Mouse (Mus musculus): ENCODE measurements around the gene Slc35a1. TPM values are rescaled to one million over a fixed set of nuclear protein-coding genes. Genes with fewer than 3 reads are reported as not detected.

Gene Slc35a1
- polyA plus RNA-seq, 1 experiment from 2014 or later, result 81.1 TPM

- Histone ChIP-seq H3K9ac (replicated peaks; ENCODE audit: low read length) (no peak overlapping the region), H3K9me3 (ENCODE audit: low read length) (no peaks in the 10 kb centered on the region), H3K27ac (ENCODE audit: low read length) (no peak overlapping the region), H3K36me3 (ENCODE audit: insufficient read depth, low read length) (peaks cover 61% of the 10 kb centered on the region), H3K4me1 (ENCODE audit: insufficient read depth, low read length) (no peaks in the 10 kb centered on the region), H3K4me2 (replicated peaks; ENCODE audit: low read depth, low read length) (no peak overlapping the region), H3K4me3 (ENCODE audit: low read length) (no peak overlapping the region), H3K27me3 (ENCODE audit: insufficient read depth, low read length) (no peaks in the 10 kb centered on the region)
- 84% methylated on average over 6 of the region's 6 CpGs for WGBS
- ATAC-seq (ENCODE audit: low FRiP score, low TSS enrichment), result no peak
Observed at GRCm38 (mm10) chr4:34661927-34662326, 25.3 kb downstream of the Slc35a1 start.

GRCm38 (mm10) chr4:34661514-34661913 lies 25.7 kb downstream of the Slc35a1 start:
- Histone ChIP-seq H3K27me3 (ENCODE audit: insufficient read depth, low read length) (no peaks in the 10 kb centered on the region), H3K4me2 (replicated peaks; ENCODE audit: low read depth, low read length) (no peak overlapping the region), H3K4me3 (ENCODE audit: low read length) (no peak overlapping the region), H3K9me3 (ENCODE audit: low read length) (no peaks in the 10 kb centered on the region), H3K9ac (replicated peaks; ENCODE audit: low read length) (no peak overlapping the region), H3K36me3 (ENCODE audit: insufficient read depth, low read length) (peaks cover 59% of the 10 kb centered on the region), H3K27ac (ENCODE audit: low read length) (no peak overlapping the region), H3K4me1 (ENCODE audit: insufficient read depth, low read length) (no peaks in the 10 kb centered on the region)
- WGBS, result 100% methylated on average over 2 of the region's 2 CpGs
- ATAC-seq (ENCODE audit: low FRiP score, low TSS enrichment), result no peak

- 70% methylated on average over 2 of the region's 2 CpGs for WGBS
- Histone ChIP-seq H3K4me1 (ENCODE audit: insufficient read depth, low read length) (no peaks in the 10 kb centered on the region), H3K9ac (replicated peaks; ENCODE audit: low read length) (no peak overlapping the region), H3K4me3 (ENCODE audit: low read length) (no peak overlapping the region), H3K27me3 (ENCODE audit: insufficient read depth, low read length) (no peaks in the 10 kb centered on the region), H3K27ac (ENCODE audit: low read length) (no peak overlapping the region), H3K4me2 (replicated peaks; ENCODE audit: low read depth, low read length) (no peak overlapping the region), H3K9me3 (ENCODE audit: low read length) (no peaks in the 10 kb centered on the region), H3K36me3 (ENCODE audit: insufficient read depth, low read length) (peaks cover 62% of the 10 kb centered on the region)
- no peak for ATAC-seq (ENCODE audit: low FRiP score, low TSS enrichment)
Observed at GRCm38 (mm10) chr4:34659012-34659411, 28.2 kb downstream of the Slc35a1 start.

GRCm38 (mm10) chr4:34656101-34656500 lies 31.1 kb downstream of the Slc35a1 start:
- 96% methylated on average over 10 of the region's 10 CpGs for WGBS

GRCm38 (mm10) chr4:34653179-34653578 lies 34.1 kb downstream of the Slc35a1 start:
- Histone ChIP-seq H3K4me1 (ENCODE audit: insufficient read depth, low read length) (no peaks in the 10 kb centered on the region), H3K36me3 (ENCODE audit: insufficient read depth, low read length) (peaks cover 48% of the 10 kb centered on the region), H3K4me3 (ENCODE audit: low read length) (no peak overlapping the region), H3K9me3 (ENCODE audit: low read length) (no peaks in the 10 kb centered on the region), H3K27me3 (ENCODE audit: insufficient read depth, low read length) (no peaks in the 10 kb centered on the region), H3K9ac (replicated peaks; ENCODE audit: low read length) (no peak overlapping the region), H3K27ac (ENCODE audit: low read length) (no peak overlapping the region), H3K4me2 (replicated peaks; ENCODE audit: low read depth, low read length) (no peak overlapping the region)
- WGBS, result 80% methylated on average over 7 of the region's 7 CpGs
- no peak for ATAC-seq (ENCODE audit: low FRiP score, low TSS enrichment)

More at GRCm38 (mm10) chr4:34656101-34656500, 31.1 kb downstream of the Slc35a1 start:
- ATAC-seq (ENCODE audit: low FRiP score, low TSS enrichment), result no peak
- H3K9ac ChIP-seq (replicated peaks; ENCODE audit: low read length), result no peak overlapping the region
- H3K4me1 ChIP-seq (ENCODE audit: insufficient read depth, low read length), result no peaks in the 10 kb centered on the region
- H3K27ac ChIP-seq (ENCODE audit: low read length), result no peak overlapping the region
- H3K27me3 ChIP-seq (ENCODE audit: insufficient read depth, low read length), result no peaks in the 10 kb centered on the region
- H3K36me3 ChIP-seq (ENCODE audit: insufficient read depth, low read length), result peaks cover 54% of the 10 kb centered on the region
- no peaks in the 10 kb centered on the region for H3K9me3 ChIP-seq (ENCODE audit: low read length)
- H3K4me3 ChIP-seq (ENCODE audit: low read length), result no peak overlapping the region
- no peak overlapping the region for H3K4me2 ChIP-seq (replicated peaks; ENCODE audit: low read depth, low read length)

- H3K27ac ChIP-seq (ENCODE audit: low read length), result no peak overlapping the region
- H3K4me2 ChIP-seq (replicated peaks; ENCODE audit: low read depth, low read length), result no peak overlapping the region
- no peak for ATAC-seq (ENCODE audit: low FRiP score, low TSS enrichment)
- H3K27me3 ChIP-seq (ENCODE audit: insufficient read depth, low read length), result no peaks in the 10 kb centered on the region
- H3K4me1 ChIP-seq (ENCODE audit: insufficient read depth, low read length), result no peaks in the 10 kb centered on the region
- H3K4me3 ChIP-seq (ENCODE audit: low read length), result no peak overlapping the region
- peaks cover 34% of the 10 kb centered on the region for H3K36me3 ChIP-seq (ENCODE audit: insufficient read depth, low read length)
- H3K9me3 ChIP-seq (ENCODE audit: low read length), result no peaks in the 10 kb centered on the region
- H3K9ac ChIP-seq (replicated peaks; ENCODE audit: low read length), result no peak overlapping the region
Observed at GRCm38 (mm10) chr4:34644779-34645178, 42.5 kb downstream of the Slc35a1 start.

GRCm38 (mm10) chr4:34640731-34641130 lies 46.5 kb downstream of the Slc35a1 start:
- WGBS, result 98% methylated on average over 3 of the region's 3 CpGs
- Histone ChIP-seq H3K4me3 (ENCODE audit: low read length) (no peak overlapping the region), H3K9me3 (ENCODE audit: low read length) (no peaks in the 10 kb centered on the region), H3K27me3 (ENCODE audit: insufficient read depth, low read length) (no peaks in the 10 kb centered on the region), H3K4me2 (replicated peaks; ENCODE audit: low read depth, low read length) (no peak overlapping the region), H3K9ac (replicated peaks; ENCODE audit: low read length) (no peak overlapping the region), H3K4me1 (ENCODE audit: insufficient read depth, low read length) (no peaks in the 10 kb centered on the region), H3K27ac (ENCODE audit: low read length) (no peak overlapping the region), H3K36me3 (ENCODE audit: insufficient read depth, low read length) (peaks cover 26% of the 10 kb centered on the region)
- no peak for ATAC-seq (ENCODE audit: low FRiP score, low TSS enrichment)

GRCm38 (mm10) chr4:34639745-34640364 lies 47.4 kb downstream of the Slc35a1 start:
- no peaks in the 10 kb centered on the region for H3K27me3 ChIP-seq (ENCODE audit: insufficient read depth, low read length)
- H3K4me2 ChIP-seq (replicated peaks; ENCODE audit: low read depth, low read length), result no peak overlapping the region
- no peaks in the 10 kb centered on the region for H3K4me1 ChIP-seq (ENCODE audit: insufficient read depth, low read length)
- H3K9me3 ChIP-seq (ENCODE audit: low read length), result no peaks in the 10 kb centered on the region
- ATAC-seq (ENCODE audit: low FRiP score, low TSS enrichment), result no peak
- no peak overlapping the region for H3K4me3 ChIP-seq (ENCODE audit: low read length)
- peaks cover 26% of the 10 kb centered on the region for H3K36me3 ChIP-seq (ENCODE audit: insufficient read depth, low read length)
- WGBS, result 49% methylated on average over 5 of the region's 5 CpGs
- H3K9ac ChIP-seq (replicated peaks; ENCODE audit: low read length), result no peak overlapping the region
- no peak overlapping the region for H3K27ac ChIP-seq (ENCODE audit: low read length)

GRCm38 (mm10) chr4:34637851-34638250 lies 49.4 kb downstream of the Slc35a1 start:
- Histone ChIP-seq H3K9me3 (ENCODE audit: low read length) (no peaks in the 10 kb centered on the region), H3K27me3 (ENCODE audit: insufficient read depth, low read length) (no peaks in the 10 kb centered on the region), H3K9ac (replicated peaks; ENCODE audit: low read length) (no peak overlapping the region), H3K4me3 (ENCODE audit: low read length) (no peak overlapping the region), H3K4me2 (replicated peaks; ENCODE audit: low read depth, low read length) (no peak overlapping the region), H3K36me3 (ENCODE audit: insufficient read depth, low read length) (peaks cover 28% of the 10 kb centered on the region), H3K27ac (ENCODE audit: low read length) (no peak overlapping the region), H3K4me1 (ENCODE audit: insufficient read depth, low read length) (no peaks in the 10 kb centered on the region)
- 80% methylated on average over 4 of the region's 4 CpGs for WGBS
- ATAC-seq (ENCODE audit: low FRiP score, low TSS enrichment), result no peak

- no peak for ATAC-seq (ENCODE audit: low FRiP score, low TSS enrichment)
- Histone ChIP-seq H3K9me3 (ENCODE audit: low read length) (no peaks in the 10 kb centered on the region), H3K4me2 (replicated peaks; ENCODE audit: low read depth, low read length) (no peak overlapping the region), H3K9ac (replicated peaks; ENCODE audit: low read length) (no peak overlapping the region), H3K4me3 (ENCODE audit: low read length) (no peak overlapping the region), H3K27ac (ENCODE audit: low read length) (no peak overlapping the region), H3K4me1 (ENCODE audit: insufficient read depth, low read length) (no peaks in the 10 kb centered on the region), H3K36me3 (ENCODE audit: insufficient read depth, low read length) (peaks cover 28% of the 10 kb centered on the region), H3K27me3 (ENCODE audit: insufficient read depth, low read length) (no peaks in the 10 kb centered on the region)
- WGBS, result 71% methylated on average over 7 of the region's 7 CpGs
Observed at GRCm38 (mm10) chr4:34637386-34637785, 49.9 kb downstream of the Slc35a1 start.
